Mouse (Mus musculus) MEL (cell line): ENCODE results near the gene Rxfp2. TPM values are rescaled to one million over a fixed set of nuclear protein-coding genes. Genes with fewer than 3 reads are reported as not detected.
A peak's percentile ranks its signal among the peaks of the same experiment; 100 is the strongest.

Experiments
- DNase-seq: peaks from one replicate; pipeline ENCODE4 v3.0.0; 2011; ENCODE audit warnings: low read depth, low spot score
- H3K27ac ChIP-seq: 2 replicates; pipeline ENCODE4 v1.5.1; 2012; ENCODE audit warnings: low read depth, mild to moderate bottlenecking, control low read depth, low read length, moderate library complexity; ENCODE audit not compliant: control insufficient read depth
- H3K27me3 ChIP-seq, 2 experiments: fragments of 150-350 bp in 1 of 2; sonication (generic) in 1 of 2; 2 replicates each; pipeline ENCODE4 v1.6.1; 2012; ENCODE audit warnings: low read length in 2 of 2, mild to moderate bottlenecking in 2 of 2, improper control_type of control experiment in 1 of 2, moderate library complexity in 1 of 2; ENCODE audit not compliant: insufficient read depth in 2 of 2, control insufficient read depth in 1 of 2
- H3K36me3 ChIP-seq, 2 experiments: 2 replicates each; pipeline ENCODE4 v1.6.1; 2012 to 2014; ENCODE audit warnings: low read length in 2 of 2, improper control_type of control experiment in 1 of 2, inconsistent platforms in 1 of 2, mild to moderate bottlenecking in 1 of 2; ENCODE audit not compliant: insufficient read depth in 2 of 2, control insufficient read depth in 1 of 2
- H3K4me1 ChIP-seq, 2 experiments: fragments of 150-350 bp in 1 of 2; sonication (generic) in 1 of 2; 2 replicates each; pipeline ENCODE4 v1.6.1; 2012; ENCODE audit warnings: low read length in 2 of 2, improper control_type of control experiment in 1 of 2, mild to moderate bottlenecking in 1 of 2; ENCODE audit not compliant: insufficient read depth in 2 of 2, control insufficient read depth in 1 of 2
- H3K4me3 ChIP-seq, 2 experiments: fragments of 150-350 bp in 1 of 2; sonication (generic) in 1 of 2; 2 replicates each; pipeline ENCODE4 v1.5.1; 2012; ENCODE audit warnings: low read depth in 2 of 2, low read length in 2 of 2, mild to moderate bottlenecking in 2 of 2, moderate library complexity in 2 of 2, control low read depth in 1 of 2, improper control_type of control experiment in 1 of 2; ENCODE audit not compliant: control insufficient read depth in 1 of 2, insufficient read depth in 1 of 2
- H3K79me2 ChIP-seq: 2 replicates; pipeline ENCODE4 v1.6.1; 2012; ENCODE audit warnings: mild to moderate bottlenecking, low read length, moderate library complexity; ENCODE audit not compliant: control insufficient read depth, poor library complexity, insufficient read depth
- H3K9ac ChIP-seq: 2 replicates; pipeline ENCODE4 v1.6.1; 2012; ENCODE audit warnings: low read depth, mild to moderate bottlenecking, control low read depth, low read length, moderate library complexity; ENCODE audit not compliant: control insufficient read depth, poor library complexity, severe bottlenecking
- H3K9me3 ChIP-seq: fragments of 150-350 bp; sonication (generic); replicated peaks from 2 replicates; pipeline ENCODE4 v1.6.1; 2012; ENCODE audit warnings: mild to moderate bottlenecking, low read length, improper control_type of control experiment, moderate library complexity; ENCODE audit not compliant: insufficient read depth
- CHD2 ChIP-seq: IDR thresholded peaks from 2 replicates; pipeline ENCODE4 v1.6.1; 2011; ENCODE audit warnings: low read length, improper control_type of control experiment
- CTCF ChIP-seq, 3 experiments: IDR thresholded peaks in 2 of 3; conservative IDR thresholded peaks in 1 of 3; 2 replicates each; pipeline ENCODE4 v1.5.1; 2011 to 2012; ENCODE audit warnings: low read length in 3 of 3, low read depth in 2 of 3, mild to moderate bottlenecking in 2 of 3, improper control_type of control experiment in 1 of 3, inconsistent platforms in 1 of 3, mixed read lengths in 1 of 3, moderate library complexity in 1 of 3; ENCODE audit not compliant: control insufficient read depth in 1 of 3, insufficient read depth in 1 of 3, poor library complexity in 1 of 3, severe bottlenecking in 1 of 3
- EP300 ChIP-seq, 2 experiments: IDR thresholded peaks; 2 replicates each; pipeline ENCODE4 v1.6.1; 2011; ENCODE audit warnings: improper control_type of control experiment in 2 of 2, low read length in 2 of 2, low read depth in 1 of 2, mild to moderate bottlenecking in 1 of 2
- ETS1 ChIP-seq: IDR thresholded peaks from 2 replicates; pipeline ENCODE4 v1.6.1; 2012; ENCODE audit warnings: low read depth, mild to moderate bottlenecking, inconsistent platforms, low read length, improper control_type of control experiment, moderate library complexity
- MAZ ChIP-seq: IDR thresholded peaks from 2 replicates; pipeline ENCODE4 v1.6.1; 2012; ENCODE audit warnings: low read depth, mild to moderate bottlenecking, inconsistent platforms, low read length, improper control_type of control experiment
- MEF2A ChIP-seq: IDR thresholded peaks from 2 replicates; pipeline ENCODE4 v1.6.1; 2014; ENCODE audit warnings: low read depth, mild to moderate bottlenecking, inconsistent platforms, low read length, improper control_type of control experiment; ENCODE audit not compliant: poor library complexity, insufficient replicate concordance, severe bottlenecking; ENCODE audit errors: extremely low read depth
- MXI1 ChIP-seq: IDR thresholded peaks from 2 replicates; pipeline ENCODE4 v1.6.1; 2011; ENCODE audit warnings: mild to moderate bottlenecking, low read depth, low read length, improper control_type of control experiment
- MYB ChIP-seq: IDR thresholded peaks from 2 replicates; pipeline ENCODE4 v1.6.1; 2011; ENCODE audit warnings: mild to moderate bottlenecking, low read depth, low read length, improper control_type of control experiment
- MYC ChIP-seq: IDR thresholded peaks from 2 replicates; pipeline ENCODE4 v1.6.1; 2011; ENCODE audit warnings: low read depth, mild to moderate bottlenecking, low read length, improper control_type of control experiment, moderate library complexity
- NRF1 ChIP-seq: IDR thresholded peaks from 2 replicates; pipeline ENCODE4 v1.6.1; 2014; ENCODE audit warnings: low read depth, mild to moderate bottlenecking, inconsistent platforms, low read length, improper control_type of control experiment, moderate library complexity; ENCODE audit not compliant: poor library complexity, insufficient read depth, severe bottlenecking
- POLR2A ChIP-seq, 2 experiments: IDR thresholded peaks; 2 replicates each; pipeline ENCODE4 v1.6.1; 2011 to 2012; ENCODE audit warnings: low read length in 2 of 2, mild to moderate bottlenecking in 2 of 2, control low read depth in 1 of 2, improper control_type of control experiment in 1 of 2, low read depth in 1 of 2, moderate library complexity in 1 of 2; ENCODE audit not compliant: control insufficient read depth in 1 of 2, insufficient read depth in 1 of 2, poor library complexity in 1 of 2
- RAD21 ChIP-seq: IDR thresholded peaks from 2 replicates; pipeline ENCODE4 v1.6.1; 2011; ENCODE audit warnings: mild to moderate bottlenecking, low read depth, low read length, improper control_type of control experiment
- RCOR1 ChIP-seq: IDR thresholded peaks from 2 replicates; pipeline ENCODE4 v1.6.1; 2012; ENCODE audit warnings: low read depth, mild to moderate bottlenecking, inconsistent platforms, low read length, improper control_type of control experiment
- SIN3A ChIP-seq: IDR thresholded peaks from 2 replicates; pipeline ENCODE4 v1.6.1; 2012; ENCODE audit warnings: low read length, improper control_type of control experiment, inconsistent platforms
- SMC3 ChIP-seq: IDR thresholded peaks from 2 replicates; pipeline ENCODE4 v1.6.1; 2011; ENCODE audit warnings: low read depth, low read length, improper control_type of control experiment
- TCF12 ChIP-seq: IDR thresholded peaks from 2 replicates; pipeline ENCODE4 v1.6.1; 2014; ENCODE audit warnings: low read depth, mild to moderate bottlenecking, inconsistent platforms, low read length, improper control_type of control experiment, moderate library complexity
- ZC3H11A ChIP-seq: IDR thresholded peaks from 2 replicates; pipeline ENCODE4 v1.6.1; 2012; ENCODE audit warnings: low read depth, mild to moderate bottlenecking, inconsistent platforms, low read length, improper control_type of control experiment
- polyA plus RNA-seq, 2 experiments: library from polyadenylated mRNA; stranded (reverse) in 1 of 2; unstranded in 1 of 2; fragments of >175 nt in 1 of 2; fragments of >200 nt in 1 of 2; gene quantifications; 2 replicates each; pipeline versions ENCODE4 v1.2.1 to v1.2.4; 2012; ENCODE audit warnings: low replicate concordance in 2 of 2, low read depth in 1 of 2; ENCODE audit not compliant: insufficient read length in 2 of 2, insufficient read depth in 1 of 2, missing spikeins in 1 of 2
- total RNA-seq: library from RNA; depleted of rRNA; stranded (reverse); fragments of 300-350 nt; gene quantifications from 2 replicates; pipeline ENCODE4 v1.2.3, GENCODE M21; 2012

Rxfp2 gene
- total and polyA plus RNA-seq, 3 experiments = not detected

DNA sequence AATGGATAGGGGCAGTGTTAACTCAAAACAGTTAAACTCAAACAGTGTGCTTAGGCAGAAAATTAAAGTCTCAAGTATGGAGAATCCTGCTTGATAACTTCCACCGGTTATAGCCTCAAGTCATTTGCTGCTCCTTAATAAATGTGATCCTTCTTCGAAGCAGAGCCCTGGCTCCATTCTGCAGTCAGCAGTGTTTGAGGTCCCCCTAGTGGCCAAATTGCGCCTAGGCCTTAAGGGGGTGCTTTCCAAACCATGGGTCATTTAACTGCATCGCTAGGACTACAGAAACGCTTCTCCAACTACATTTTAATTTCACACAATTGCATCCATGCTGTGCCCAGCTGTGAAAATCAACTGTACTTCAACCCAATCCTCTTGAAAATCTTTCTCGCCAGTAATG is 2.4 kb downstream of the Rxfp2 start:
- H3K9me3 ChIP-seq = no peaks in the 10 kb centered on the region
- no peak overlapping the region for H3K27ac ChIP-seq
- DNase-seq = peak; percentile 80
- no peaks in the 10 kb centered on the region for H3K36me3 ChIP-seq
- H3K4me3 ChIP-seq = no peak overlapping the region
- H3K79me2 ChIP-seq = no peaks in the 10 kb centered on the region
- H3K9ac ChIP-seq = no peak overlapping the region
- no peaks in the 10 kb centered on the region for H3K4me1 ChIP-seq
- H3K27me3 ChIP-seq = no peaks in the 10 kb centered on the region
- TF ChIP-seq RAD21 (peak; percentile 99), MEF2A (no peak), TCF12 (no peak), MYB (no peak), CHD2 (no peak), SIN3A (no peak), NRF1 (no peak), RCOR1 (no peak), CTCF (IDR thresholded peaks at IDR 0.05 in 2 of 3, conservative IDR thresholded peaks at IDR 0.05 in 1 of 3; ENCODE audit: control insufficient read depth in 1 of 3, insufficient read depth in 1 of 3, low read depth in 2 of 3, low read length in 3 of 3, poor library complexity in 1 of 3, severe bottlenecking in 1 of 3) (peak; percentile 98), MAZ (no peak; the same call in 1 of the 2 replicates), ZC3H11A (peak; percentile 79), POLR2A (IDR thresholded peaks at IDR 0.05; ENCODE audit: control insufficient read depth in 1 of 2, insufficient read depth in 1 of 2, low read depth in 1 of 2, low read length in 2 of 2, poor library complexity in 1 of 2) (no peak), MXI1 (no peak), ETS1 (no peak), MYC (no peak), EP300 (IDR thresholded peaks at IDR 0.05; ENCODE audit: low read depth in 1 of 2, low read length in 2 of 2) (no peak), SMC3 (peak; percentile 87)

DNA sequence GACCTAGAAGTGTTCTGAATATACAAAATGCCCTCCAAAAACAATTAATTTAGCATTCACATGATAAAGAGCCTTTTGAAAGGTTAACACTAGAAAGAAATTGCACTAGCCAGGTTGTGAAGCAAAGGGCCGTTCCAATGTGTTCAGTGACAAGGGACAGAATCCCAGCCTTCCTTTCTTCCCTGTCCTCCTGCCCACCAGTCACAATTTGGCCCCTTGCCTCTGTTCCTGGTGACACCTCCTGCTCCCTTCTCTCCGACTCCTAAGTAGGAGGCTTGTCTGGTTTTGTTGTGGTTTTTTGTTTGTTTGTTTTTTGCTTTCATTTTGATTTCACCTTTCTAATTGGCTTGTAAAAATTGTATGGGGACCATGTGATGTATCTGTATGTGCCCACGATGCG is 3.3 kb downstream of the Rxfp2 start:
- H3K9ac ChIP-seq = no peak overlapping the region
- no peak for DNase-seq
- no peak for TF ChIP-seq NRF1
- TF ChIP-seq, all 39 proteins: peak for 0

More for the DNA sequence above, 3.3 kb downstream of the Rxfp2 start:
- Histone ChIP-seq H3K27ac (no peak overlapping the region), H3K9me3 (no peaks in the 10 kb centered on the region), H3K79me2 (no peaks in the 10 kb centered on the region), H3K4me3 (no peak overlapping the region), H3K27me3 (no peaks in the 10 kb centered on the region), H3K4me1 (no peaks in the 10 kb centered on the region), H3K36me3 (no peaks in the 10 kb centered on the region)
